Mouse (Mus musculus): ENCODE measurements around the gene CT030661.1. TPM values are rescaled to one million over a fixed set of nuclear protein-coding genes. Genes with fewer than 3 reads are reported as not detected.
"Not testable (repeated sequence)": the region's sequence is repeated elsewhere in the genome, so short reads cannot be mapped to it uniquely, and the experiment has no call there.

The CT030661.1 gene
- 1.1 and 1.3 TPM in 2 replicates for polyA plus RNA-seq (2012; rRNA removed)

- not testable (repeated sequence) for H3K36me3 ChIP-seq (ENCODE audit: control insufficient read depth, insufficient read depth, low read length); H3K27me3 ChIP-seq (ENCODE audit: control insufficient read depth, insufficient read depth, low read length); H3K4me1 ChIP-seq (replicated peaks; ENCODE audit: control insufficient read depth, insufficient read depth, low read length)
- under 1% methylated on average over 20 of the region's 20 CpGs for WGBS
- TF ChIP-seq POLR2A (IDR thresholded peaks at IDR 0.05; ENCODE audit: control insufficient read depth, extremely low read depth, insufficient read depth, low read length, poor library complexity), result peak; percentile 77
- peak within 1 kb of the TSS; percentile 68 for H3K4me3 ChIP-seq (ENCODE audit: control insufficient read depth, insufficient read depth, low read length)
- peak within 1 kb of the TSS; percentile 31; the same call in 1 of the 2 replicates for H3K27ac ChIP-seq (ENCODE audit: control insufficient read depth, insufficient read depth, low read length)
- peak; percentile 84 for DNase-seq
These were observed at the start of gene CT030661.1 for GRCm38 (mm10) chr17:22314730-22315226. Gene CT030661.1 (minus strand): TSS chr17:22314837.

DNA sequence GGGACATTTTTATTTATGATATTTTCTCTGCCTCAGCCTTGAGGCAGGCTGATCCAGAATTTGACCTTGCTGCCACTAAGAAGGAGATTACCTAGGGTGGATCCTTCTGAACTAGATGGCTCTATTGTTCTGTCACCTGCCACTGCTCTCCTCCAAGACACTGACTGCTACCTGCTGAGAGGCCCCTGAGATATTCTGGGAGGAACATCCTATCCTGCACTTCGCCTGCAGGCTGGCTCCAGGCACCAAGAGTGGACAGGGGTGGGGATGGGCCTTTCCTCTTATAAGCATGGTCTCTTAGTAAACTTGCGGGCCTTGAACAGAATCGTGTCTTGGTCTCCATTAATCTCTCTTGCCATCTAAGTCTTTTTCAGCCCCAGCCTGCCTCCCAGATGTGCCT, 49.3 kb upstream of the CT030661.1 start:
- 96% methylated on average over 3 of the region's 3 CpGs for WGBS
- Histone ChIP-seq H3K36me3 (ENCODE audit: control insufficient read depth, insufficient read depth, low read length) (peaks cover 5% of the 10 kb centered on the region; the same call in 1 of the 2 replicates), H3K4me1 (replicated peaks; ENCODE audit: control insufficient read depth, insufficient read depth, low read length) (peaks cover 6% of the 10 kb centered on the region), H3K4me3 (ENCODE audit: control insufficient read depth, insufficient read depth, low read length) (no peak overlapping the region), H3K27ac (ENCODE audit: control insufficient read depth, insufficient read depth, low read length) (no peak overlapping the region), H3K27me3 (ENCODE audit: control insufficient read depth, insufficient read depth, low read length) (no peaks in the 10 kb centered on the region)
- TF ChIP-seq POLR2A (IDR thresholded peaks at IDR 0.05; ENCODE audit: control insufficient read depth, extremely low read depth, insufficient read depth, low read length, poor library complexity) (no peak), CTCF (IDR thresholded peaks at IDR 0.05; ENCODE audit: borderline replicate concordance, control insufficient read depth, extremely low read depth, insufficient read depth, low read length, poor library complexity) (no peak)
- DNase-seq, result no peak

DNA sequence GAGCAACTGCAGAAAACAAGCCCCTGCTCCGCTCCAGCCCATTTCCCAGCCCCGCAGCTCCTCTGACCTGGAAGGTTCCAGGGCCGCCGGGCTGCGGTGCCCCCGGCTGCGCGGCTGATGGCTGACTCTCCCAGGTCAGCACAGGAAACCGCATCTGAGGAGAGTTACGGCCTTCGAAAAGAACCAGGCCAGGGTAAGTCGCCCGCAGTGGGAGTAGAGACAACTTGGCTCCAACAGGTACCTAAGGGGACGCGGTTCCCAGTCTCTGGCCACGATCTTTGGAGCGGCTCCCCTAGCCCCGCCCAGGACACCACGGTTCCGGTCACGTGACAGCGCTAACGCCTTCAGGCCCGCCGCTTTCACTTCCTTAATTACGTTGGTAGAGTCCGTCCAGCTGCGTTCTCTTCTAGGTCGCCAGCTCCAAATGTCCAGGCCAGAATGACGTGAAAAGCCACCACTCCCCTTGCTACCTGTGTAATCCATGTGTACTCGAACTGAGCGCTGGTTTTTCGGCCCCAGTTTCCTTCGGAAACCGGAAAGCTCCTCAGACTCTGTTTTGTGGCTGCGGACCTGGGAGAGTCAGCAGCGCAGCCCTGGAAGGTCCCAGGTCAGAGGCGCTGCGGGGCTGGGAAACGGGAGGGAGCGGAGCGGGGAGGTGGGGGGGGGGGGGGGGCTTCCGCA, 46.6 kb upstream of the CT030661.1 start, which contains the start of the genes Zfp944 and Zfp758:
Gene Zfp944 (minus strand): TSS at position 300 of the 681 bp plus-strand sequence.
Gene Zfp758 (plus strand): TSS at position 353 of the 681 bp plus-strand sequence.
- WGBS, result under 1% methylated on average over 33 of the region's 43 CpGs
- not testable (repeated sequence) for H3K27me3 ChIP-seq (ENCODE audit: control insufficient read depth, insufficient read depth, low read length); H3K36me3 ChIP-seq (ENCODE audit: control insufficient read depth, insufficient read depth, low read length); H3K4me1 ChIP-seq (replicated peaks; ENCODE audit: control insufficient read depth, insufficient read depth, low read length)
- Histone ChIP-seq H3K27ac (ENCODE audit: control insufficient read depth, insufficient read depth, low read length) (peak within 1 kb of the TSS; percentile 64; the same call in 1 of the 2 replicates), H3K4me3 (ENCODE audit: control insufficient read depth, insufficient read depth, low read length) (peak within 1 kb of the TSS; percentile 78)
- peak; percentile 41 for DNase-seq

GRCm38 (mm10) chr17:22360572-22360971, 45.9 kb upstream of the CT030661.1 start:
- 23% methylated on average over 5 of the region's 5 CpGs for WGBS
- H3K4me1 ChIP-seq (replicated peaks; ENCODE audit: control insufficient read depth, insufficient read depth, low read length), result peaks cover 6% of the 10 kb centered on the region
- H3K4me3 ChIP-seq (ENCODE audit: control insufficient read depth, insufficient read depth, low read length), result no peak overlapping the region
- TF ChIP-seq POLR2A (IDR thresholded peaks at IDR 0.05; ENCODE audit: control insufficient read depth, extremely low read depth, insufficient read depth, low read length, poor library complexity) (no peak), CTCF (IDR thresholded peaks at IDR 0.05; ENCODE audit: borderline replicate concordance, control insufficient read depth, extremely low read depth, insufficient read depth, low read length, poor library complexity) (no peak)
- no peaks in the 10 kb centered on the region for H3K27me3 ChIP-seq (ENCODE audit: control insufficient read depth, insufficient read depth, low read length)
- H3K27ac ChIP-seq (ENCODE audit: control insufficient read depth, insufficient read depth, low read length), result no peak overlapping the region
- no peak for DNase-seq
- H3K36me3 ChIP-seq (ENCODE audit: control insufficient read depth, insufficient read depth, low read length), result peaks cover 5% of the 10 kb centered on the region; the same call in 1 of the 2 replicates

DNA sequence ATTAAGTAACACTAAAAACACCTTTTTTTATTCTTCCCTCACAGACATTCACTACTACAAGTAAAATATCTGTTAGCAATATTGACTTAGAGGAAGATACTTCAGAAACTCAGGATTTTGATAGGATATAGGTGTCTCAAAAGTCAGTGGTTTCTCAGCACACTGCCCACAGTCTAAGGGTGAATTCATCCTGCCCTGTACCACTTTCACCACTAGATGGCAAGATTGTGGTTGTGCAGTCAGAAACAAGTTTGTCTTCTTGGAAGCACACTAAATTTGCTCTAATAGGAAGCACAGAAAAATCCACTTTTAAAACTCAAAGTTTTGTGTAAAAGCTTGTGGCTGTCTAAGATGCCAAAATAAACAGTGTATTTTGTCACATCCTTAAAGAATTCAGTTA, 38.2 kb upstream of the CT030661.1 start:
- Histone ChIP-seq H3K36me3 (ENCODE audit: control insufficient read depth, insufficient read depth, low read length) (no peaks in the 10 kb centered on the region; the same call in 1 of the 2 replicates), H3K4me1 (replicated peaks; ENCODE audit: control insufficient read depth, insufficient read depth, low read length) (no peaks in the 10 kb centered on the region), H3K27ac (ENCODE audit: control insufficient read depth, insufficient read depth, low read length) (no peak overlapping the region), H3K27me3 (ENCODE audit: control insufficient read depth, insufficient read depth, low read length) (no peaks in the 10 kb centered on the region), H3K4me3 (ENCODE audit: control insufficient read depth, insufficient read depth, low read length) (no peak overlapping the region)
- peak; percentile 40 for DNase-seq
- TF ChIP-seq CTCF (IDR thresholded peaks at IDR 0.05; ENCODE audit: borderline replicate concordance, control insufficient read depth, extremely low read depth, insufficient read depth, low read length, poor library complexity) (no peak), POLR2A (IDR thresholded peaks at IDR 0.05; ENCODE audit: control insufficient read depth, extremely low read depth, insufficient read depth, low read length, poor library complexity) (no peak)

DNA sequence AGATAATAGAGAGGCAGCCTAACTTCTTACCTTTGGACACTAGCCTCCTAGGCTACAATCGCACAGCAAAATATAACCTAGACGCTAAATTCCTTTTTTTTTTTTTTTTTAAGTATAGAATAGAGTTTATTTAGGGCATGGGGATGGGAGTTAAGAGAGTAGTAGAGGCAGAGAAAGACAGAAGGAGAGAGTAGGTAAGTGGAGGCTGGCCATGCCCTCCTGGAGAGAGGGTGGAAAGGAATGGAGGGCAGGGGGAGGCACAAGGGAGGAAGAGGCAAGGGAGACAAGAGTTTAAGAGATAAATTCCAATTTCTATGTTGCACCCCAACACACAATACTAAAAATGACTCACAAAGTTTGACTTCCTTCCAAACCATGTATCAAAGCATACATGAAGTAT, 610 bp upstream of the CT030661.1 start:
- not testable (repeated sequence) for H3K27ac ChIP-seq (ENCODE audit: control insufficient read depth, insufficient read depth, low read length); H3K36me3 ChIP-seq (ENCODE audit: control insufficient read depth, insufficient read depth, low read length); DNase-seq; H3K4me1 ChIP-seq (replicated peaks; ENCODE audit: control insufficient read depth, insufficient read depth, low read length); H3K4me3 ChIP-seq (ENCODE audit: control insufficient read depth, insufficient read depth, low read length); H3K27me3 ChIP-seq (ENCODE audit: control insufficient read depth, insufficient read depth, low read length)
- 11% methylated on average over 2 of the region's 2 CpGs for WGBS

GRCm38 (mm10) chr17:22314219-22314618, 418 bp downstream of the CT030661.1 start:
- not testable (repeated sequence) for H3K27me3 ChIP-seq (ENCODE audit: control insufficient read depth, insufficient read depth, low read length); H3K4me1 ChIP-seq (replicated peaks; ENCODE audit: control insufficient read depth, insufficient read depth, low read length); H3K36me3 ChIP-seq (ENCODE audit: control insufficient read depth, insufficient read depth, low read length)
- H3K4me3 ChIP-seq (ENCODE audit: control insufficient read depth, insufficient read depth, low read length), result peak overlapping the region; percentile 68
- DNase-seq, result peak; percentile 2
- 4% methylated on average over 3 of the region's 3 CpGs for WGBS
- peak overlapping the region; percentile 31; the same call in 1 of the 2 replicates for H3K27ac ChIP-seq (ENCODE audit: control insufficient read depth, insufficient read depth, low read length)

Other genes with a start within 250 kb of the CT030661.1 start
- 0.06 and 0.18 TPM in 2 replicates for gene Zfp947, start 148.6 kb downstream of the CT030661.1 start, polyA plus RNA-seq (2012; rRNA removed)
- gene Zfp994, start 89.2 kb downstream of the CT030661.1 start, polyA plus RNA-seq (2012; rRNA removed), result 0.36 and 0.45 TPM in 2 replicates
- gene Zfp944, start 46.6 kb upstream of the CT030661.1 start, polyA plus RNA-seq (2012; rRNA removed), result 6.3 and 6.6 TPM in 2 replicates
- gene Zfp758, start 46.6 kb upstream of the CT030661.1 start, polyA plus RNA-seq (2012; rRNA removed), result 1.8 TPM in 2 replicates
- gene Zfp946, start 109.4 kb upstream of the CT030661.1 start, polyA plus RNA-seq (2012; rRNA removed), result 0.92 and 1.7 TPM in 2 replicates

Measured in thymus, adult 2 months (tissue).